ENCODE assay signal across 9 mouse cellular contexts in genomic region chr11:75194850-75195461, GRCm38 (mm10). TPM values are rescaled to one million over a fixed set of nuclear protein-coding genes. Genes with fewer than 3 reads are reported as not detected.
DNase-seq lines count a peak whose midpoint lies in the region; ATAC-seq and TF ChIP-seq lines count a peak whose summit lies in the region.
"Had no signal": no experiment of that assay in that cellular context is flagged by ENCODE, and none has a peak within 500 bp of the region (broad histone marks: within the 10 kb centered on the region; RNA-seq: fewer than 3 reads in every experiment).

No protein-coding gene starts in this region.

- no peak for TF ChIP-seq POLR2A in limb, embryonic 14.5 days (IDR thresholded peaks at IDR 0.05; ENCODE audit: borderline replicate concordance, extremely low read depth, insufficient read depth, insufficient read length)

- peak overlapping the region; percentile 46 for H3K4me3 ChIP-seq in embryonic facial prominence, embryonic 12.5 days
- peak overlapping the region; percentile 57 for H3K4me3 ChIP-seq in hindbrain, embryonic 13.5 days
- H3K4me3 ChIP-seq in limb, embryonic 14.5 days (replicated peaks; ENCODE audit: low read length) = peak overlapping the region; percentile 55

- H3K36me3 ChIP-seq in embryonic facial prominence, embryonic 12.5 days = no peaks in the 10 kb centered on the region
- no peaks in the 10 kb centered on the region for H3K36me3 ChIP-seq in hindbrain, embryonic 13.5 days
- no peaks in the 10 kb centered on the region for H3K36me3 ChIP-seq in limb, embryonic 14.5 days (ENCODE audit: control insufficient read depth, insufficient read depth, low read length)

- no peak for ATAC-seq in embryonic facial prominence, embryonic 12.5 days (ENCODE audit: insufficient number of reproducible peaks, insufficient read depth, low FRiP score, low TSS enrichment)
- 0 out of 2 replicates have a peak, but pooled peaks have one; percentile 12 for ATAC-seq in hindbrain, embryonic 13.5 days (ENCODE audit: low FRiP score)
- 0 out of 2 replicates have a peak, but pooled peaks have one; percentile 13 for ATAC-seq in limb, embryonic 14.5 days (ENCODE audit: low FRiP score, low read depth)

- peak overlapping the region; percentile 41 for H3K9ac ChIP-seq in embryonic facial prominence, embryonic 12.5 days
- H3K9ac ChIP-seq in hindbrain, embryonic 13.5 days = peak overlapping the region; percentile 77
- H3K9ac ChIP-seq in limb, embryonic 14.5 days (ENCODE audit: low read depth, low read length, severe bottlenecking) = peak overlapping the region; percentile 52; the same call in 1 of the 2 replicates

- H3K4me2 ChIP-seq in embryonic facial prominence, embryonic 12.5 days (replicated peaks) = peak overlapping the region; percentile 80
- peak overlapping the region; percentile 77 for H3K4me2 ChIP-seq in hindbrain, embryonic 13.5 days
- peak overlapping the region; percentile 89 for H3K4me2 ChIP-seq in limb, embryonic 14.5 days (replicated peaks; ENCODE audit: low read depth, low read length, severe bottlenecking)

- WGBS in embryonic facial prominence, embryonic 12.5 days = under 1% methylated on average over 39 of the region's 39 CpGs
- WGBS in hindbrain, embryonic 13.5 days = under 1% methylated on average over 39 of the region's 39 CpGs
- WGBS in limb, embryonic 14.5 days = under 1% methylated on average over 32 of the region's 39 CpGs

- H3K27me3 ChIP-seq in embryonic facial prominence, embryonic 12.5 days = peaks cover 80% of the 10 kb centered on the region
- H3K27me3 ChIP-seq in hindbrain, embryonic 13.5 days = peaks cover 85% of the 10 kb centered on the region
- H3K27me3 ChIP-seq in limb, embryonic 14.5 days (ENCODE audit: control insufficient read depth, insufficient read depth, low read length) = peaks cover 48% of the 10 kb centered on the region

- no peak overlapping the region for H3K27ac ChIP-seq in embryonic facial prominence, embryonic 12.5 days
- H3K27ac ChIP-seq in hindbrain, embryonic 13.5 days = 0 out of 2 replicates have a peak overlapping the region, but pooled peaks have one; percentile 23
- H3K27ac ChIP-seq in limb, embryonic 14.5 days (replicated peaks; ENCODE audit: low read depth, low read length) = no peak overlapping the region
- H3K27ac ChIP-seq: macrophage had no signal

- H3K4me1 ChIP-seq in embryonic facial prominence, embryonic 12.5 days = peaks cover 37% of the 10 kb centered on the region
- H3K4me1 ChIP-seq in hindbrain, embryonic 13.5 days (replicated peaks) = peaks cover 57% of the 10 kb centered on the region
- H3K4me1 ChIP-seq in limb, embryonic 14.5 days (ENCODE audit: control insufficient read depth, insufficient read depth, low read length) = peaks cover 15% of the 10 kb centered on the region

- H3K9me3 ChIP-seq in embryonic facial prominence, embryonic 12.5 days = no peaks in the 10 kb centered on the region
- no peaks in the 10 kb centered on the region for H3K9me3 ChIP-seq in hindbrain, embryonic 13.5 days
- H3K9me3 ChIP-seq in limb, embryonic 14.5 days (ENCODE audit: control insufficient read depth, low read length) = no peaks in the 10 kb centered on the region

- DNase-seq in layer of hippocampus, postnatal 10 days (ENCODE audit: low spot score in 2 of 2) = peak; percentile 49 to 53
- no peak for DNase-seq in layer of hippocampus, adult 11-12 months (ENCODE audit: low spot score)
- DNase-seq in adrenal gland, adult 8-10 months = peak; percentile 54
- DNase-seq in limb, embryonic 14.5 days (ENCODE audit: low spot score) = peak; percentile 61
- peak; percentile 81 for DNase-seq in naive thymus-derived CD4-positive, alpha-beta T cell, adult 2 months (ENCODE audit: low read depth)
- no peak for DNase-seq in ovary, postnatal 14 days (ENCODE audit: low spot score)

RNA-seq across cellular contexts. Expression of gene Rtn4rl1, which starts 1.4 kb away (rescaled TPM):
- total RNA-seq in layer of hippocampus, postnatal 10 days (2021) = 10 to 100 TPM; 54.5 to 58.5 TPM
- total RNA-seq in adrenal gland, adult 8-10 months (2022) = 10 to 100 TPM; 39.9 to 74.9 (median 58.7) TPM
- 5.1 and 5.7 TPM in 2 replicates for polyA plus RNA-seq in embryonic facial prominence, embryonic 12.5 days (2016; fragmentation: Nextera tagmentation; extraction: Ambion mirVana)
- polyA plus RNA-seq in hindbrain, embryonic 13.5 days (2015; fragmentation: Nextera tagmentation; extraction: Ambion mirVana) = 6.2 and 8.0 TPM in 2 replicates
- 3.4 and 3.9 TPM in 2 replicates for polyA plus RNA-seq in limb, embryonic 14.5 days (2012; rRNA removed)
- polyA plus RNA-seq in limb, embryonic 14.5 days (2014; fragmentation: Nextera tagmentation; extraction: Ambion mirVana) = 4.4 and 5.3 TPM in 2 replicates

RNA-seq across cellular contexts. Expression of gene Dph1, which starts 3.9 kb away (rescaled TPM):
- 10 to 100 TPM; 20.8 to 21.1 TPM for total RNA-seq in layer of hippocampus, postnatal 10 days (2021)
- total RNA-seq in adrenal gland, adult 8-10 months (2022) = 10 to 100 TPM; 32.3 to 46.1 (median 44.7) TPM
- 22.6 and 23.3 TPM in 2 replicates for polyA plus RNA-seq in embryonic facial prominence, embryonic 12.5 days (2016; fragmentation: Nextera tagmentation; extraction: Ambion mirVana)
- 14.4 and 15.5 TPM in 2 replicates for polyA plus RNA-seq in hindbrain, embryonic 13.5 days (2015; fragmentation: Nextera tagmentation; extraction: Ambion mirVana)
- polyA plus RNA-seq in limb, embryonic 14.5 days (2012; rRNA removed) = 30.0 and 46.6 TPM in 2 replicates
- 23.1 and 25.5 TPM in 2 replicates for polyA plus RNA-seq in limb, embryonic 14.5 days (2014; fragmentation: Nextera tagmentation; extraction: Ambion mirVana)

RNA-seq across cellular contexts. Expression of gene Ovca2, which starts 16.3 kb away (rescaled TPM):
- total RNA-seq in layer of hippocampus, postnatal 10 days (2021) = 10 to 100 TPM; 10.1 to 11.1 TPM
- 10 to 100 TPM; 22.3 to 28.9 (median 25.9) TPM for total RNA-seq in adrenal gland, adult 8-10 months (2022)
- polyA plus RNA-seq in embryonic facial prominence, embryonic 12.5 days (2016; fragmentation: Nextera tagmentation; extraction: Ambion mirVana) = 30.0 and 31.5 TPM in 2 replicates
- polyA plus RNA-seq in hindbrain, embryonic 13.5 days (2015; fragmentation: Nextera tagmentation; extraction: Ambion mirVana) = 17.0 and 18.2 TPM in 2 replicates
- 22.5 and 25.0 TPM in 2 replicates for polyA plus RNA-seq in limb, embryonic 14.5 days (2012; rRNA removed)
- polyA plus RNA-seq in limb, embryonic 14.5 days (2014; fragmentation: Nextera tagmentation; extraction: Ambion mirVana) = 29.8 and 30.3 TPM in 2 replicates

RNA-seq across cellular contexts. Expression of gene Hic1, which starts 25.6 kb away (rescaled TPM):
- total RNA-seq in layer of hippocampus, postnatal 10 days (2021) = 1 to 10 TPM; 3.3 to 6.1 TPM
- 10 to 100 TPM in 2 of 4 experiments, 1 to 10 TPM in 2; 7.7 to 16.5 (median 11.4) TPM for total RNA-seq in adrenal gland, adult 8-10 months (2022)
- polyA plus RNA-seq in embryonic facial prominence, embryonic 12.5 days (2016; fragmentation: Nextera tagmentation; extraction: Ambion mirVana) = 39.2 and 44.8 TPM in 2 replicates
- 3.4 TPM in 2 replicates for polyA plus RNA-seq in hindbrain, embryonic 13.5 days (2015; fragmentation: Nextera tagmentation; extraction: Ambion mirVana)
- polyA plus RNA-seq in limb, embryonic 14.5 days (2012; rRNA removed) = 90.8 and 125 TPM in 2 replicates
- 21.4 and 24.6 TPM in 2 replicates for polyA plus RNA-seq in limb, embryonic 14.5 days (2014; fragmentation: Nextera tagmentation; extraction: Ambion mirVana)
- polyA plus RNA-seq: macrophage had no signal

Comparison
In these comparisons a context has a peak if more than half of its experiments do, and no peak if none do; other contexts are left out.
1. DNase-seq: peak in layer of hippocampus, postnatal 10 days (2 of 2), adrenal gland, adult 8-10 months (single experiment), limb, embryonic 14.5 days (single experiment) and naive thymus-derived CD4-positive, alpha-beta T cell, adult 2 months (single experiment); none in layer of hippocampus, adult 11-12 months (single experiment) and ovary, postnatal 14 days (single experiment).
2. Peak in every context shown above with its lines, with median percentiles within 50 percentile points of each other: H3K4me2 ChIP-seq, H3K4me3 ChIP-seq and H3K9ac ChIP-seq.